Mouse (Mus musculus) embryonic fibroblast, embryonic 13.5 days (primary cell): Measurements from ENCODE around the gene Col27a1. TPM values are rescaled to one million over a fixed set of nuclear protein-coding genes. Genes with fewer than 3 reads are reported as not detected.

ENCODE experiments used
- H3K27ac ChIP-seq: 2 replicates; pipeline ENCODE4 v1.5.1; 2012; ENCODE audit warnings: low read length, control low read depth, inconsistent platforms; ENCODE audit not compliant: insufficient read depth
- H3K4me1 ChIP-seq: 2 replicates; pipeline ENCODE4 v1.6.1; 2011; ENCODE audit warnings: low read length; ENCODE audit not compliant: control insufficient read depth, insufficient read depth
- H3K4me3 ChIP-seq: 2 replicates; pipeline ENCODE4 v1.5.1; 2011; ENCODE audit warnings: mild to moderate bottlenecking, control low read depth, low read length; ENCODE audit not compliant: insufficient read depth
- CTCF ChIP-seq: IDR thresholded peaks from 2 replicates; pipeline ENCODE4 v1.5.1; 2011; ENCODE audit warnings: mild to moderate bottlenecking, control low read depth, low read length, moderate library complexity, borderline replicate concordance; ENCODE audit not compliant: insufficient read depth
- POLR2A ChIP-seq: IDR thresholded peaks from 2 replicates; pipeline ENCODE4 v1.6.1; 2011; ENCODE audit warnings: low read depth, mild to moderate bottlenecking, control low read depth, low read length, moderate library complexity
- polyA plus RNA-seq: library from polyadenylated mRNA; stranded (reverse); fragments of >200 nt; gene quantifications from 2 replicates; pipeline ENCODE4 v1.2.4, GENCODE M21; 2011; ENCODE audit warnings: low read depth; ENCODE audit not compliant: missing spikeins, insufficient read length

The Col27a1 gene
- polyA plus RNA-seq, 1 experiment, result 18.2 TPM

DNA sequence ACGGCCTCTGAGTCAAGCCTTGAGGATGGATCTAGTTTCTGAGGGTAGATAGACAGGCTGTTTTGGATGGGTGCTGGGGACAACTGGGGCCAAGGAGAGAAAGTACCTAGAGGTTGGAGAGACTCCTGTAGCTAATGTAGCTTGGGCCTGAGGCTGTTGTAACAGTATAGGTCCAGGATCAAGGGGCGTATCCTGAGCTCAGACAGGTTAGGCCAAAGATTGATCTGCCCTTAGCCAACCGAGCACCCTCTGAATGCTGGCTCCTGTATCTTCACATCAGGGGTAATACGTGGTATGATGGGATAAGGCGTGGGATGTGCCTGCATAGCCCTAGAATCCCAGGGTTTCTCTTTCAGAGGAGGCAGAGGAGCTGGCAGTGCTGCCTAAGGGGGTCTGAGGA lies 21.0 kb downstream of the Col27a1 start:
- TF ChIP-seq POLR2A (no peak), CTCF (no peak)
- Histone ChIP-seq H3K4me1 (peaks cover 15% of the 10 kb centered on the region), H3K27ac (no peak overlapping the region), H3K4me3 (no peak overlapping the region)

DNA sequence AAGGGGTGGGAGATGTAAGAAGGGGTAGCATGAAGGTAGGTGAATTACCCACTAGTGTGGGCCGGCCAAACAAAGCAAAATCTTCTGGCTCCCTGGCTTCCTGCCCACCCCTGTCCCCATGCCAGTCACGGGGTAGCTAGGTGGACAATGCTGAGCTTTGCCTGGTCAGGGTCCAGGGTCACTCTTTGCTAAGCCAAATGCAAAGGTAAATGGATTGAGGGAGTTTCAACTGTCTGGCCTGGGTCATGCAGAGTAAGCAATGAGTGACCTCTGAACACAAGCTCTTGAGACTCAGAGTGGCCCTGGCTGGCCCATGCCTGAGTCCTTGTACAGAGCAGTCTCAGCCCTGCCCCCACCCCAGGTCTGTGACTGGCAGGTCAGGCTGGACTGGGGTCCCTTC lies 22.4 kb downstream of the Col27a1 start:
- no peak for TF ChIP-seq POLR2A
- TF ChIP-seq CTCF, result no peak
- Histone ChIP-seq H3K4me3 (no peak overlapping the region), H3K27ac (no peak overlapping the region), H3K4me1 (peaks cover 10% of the 10 kb centered on the region)

DNA sequence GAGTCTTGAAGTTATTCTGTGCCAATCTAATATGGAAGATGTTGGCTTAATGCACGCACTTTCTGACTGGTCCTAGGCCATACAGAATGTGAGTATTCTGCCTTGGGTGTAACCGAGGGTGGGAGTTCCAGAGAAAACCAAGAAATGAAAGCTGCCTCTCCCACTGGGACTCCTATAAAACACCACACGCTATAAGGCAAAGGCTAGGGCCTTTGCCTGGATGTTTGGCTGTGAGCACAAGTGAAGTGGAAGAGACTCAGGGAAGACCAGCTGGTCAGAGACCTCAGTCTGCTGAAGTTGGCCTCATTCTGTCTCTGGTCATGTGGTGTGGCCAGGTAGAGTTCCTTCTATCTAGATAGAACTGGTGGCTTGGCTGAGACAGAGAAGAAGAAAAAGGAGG lies 23.4 kb downstream of the Col27a1 start:
- no peak for TF ChIP-seq POLR2A
- Histone ChIP-seq H3K27ac (no peak overlapping the region), H3K4me3 (no peak overlapping the region), H3K4me1 (peaks cover 10% of the 10 kb centered on the region)

DNA sequence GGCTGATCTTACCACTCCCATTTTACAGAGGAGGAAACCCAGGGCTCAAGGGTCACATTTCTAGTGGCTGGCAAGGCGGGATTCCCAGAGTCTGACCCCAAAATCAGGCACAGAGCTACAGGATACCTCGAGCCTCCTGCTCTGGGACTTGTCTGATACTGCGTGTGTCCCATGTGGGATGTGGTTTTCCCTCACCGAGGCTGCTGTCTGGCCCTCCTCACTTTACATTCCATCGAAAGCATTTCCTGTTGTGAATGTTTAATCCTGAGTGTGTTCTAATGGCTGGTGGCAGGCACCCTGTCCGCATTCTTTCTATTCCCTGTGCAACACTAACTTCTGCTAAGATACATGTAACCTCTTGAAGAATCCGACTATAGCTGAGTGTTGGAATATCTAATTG lies 24.3 kb downstream of the Col27a1 start:
- peak overlapping the region; percentile 51 for H3K27ac ChIP-seq

DNA sequence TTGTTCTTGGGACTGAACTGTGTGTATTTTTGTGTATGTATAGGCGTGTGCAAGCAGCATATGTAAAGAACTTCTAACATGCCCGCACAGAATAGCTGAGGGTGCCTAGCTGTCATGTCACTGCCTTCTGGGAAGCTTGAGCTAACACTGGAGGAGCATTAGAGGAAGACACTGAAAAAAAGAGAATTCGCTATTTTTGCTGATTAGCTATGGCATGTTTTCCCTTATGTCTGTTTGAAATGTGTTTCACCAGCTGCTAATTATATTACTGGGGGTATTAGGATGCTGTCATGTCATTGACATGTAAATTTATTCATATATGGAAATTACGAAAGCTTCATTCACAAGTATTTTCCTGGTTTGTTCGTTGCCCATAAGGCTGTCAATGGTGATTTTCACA lies 24.9 kb downstream of the Col27a1 start:
- Histone ChIP-seq H3K4me1 (peaks cover 10% of the 10 kb centered on the region), H3K27ac (peak overlapping the region; percentile 22; the same call in 1 of the 2 replicates), H3K4me3 (no peak overlapping the region)
- no peak for TF ChIP-seq CTCF
- TF ChIP-seq POLR2A, result no peak

More for the DNA sequence above, 24.3 kb downstream of the Col27a1 start:
- peaks cover 10% of the 10 kb centered on the region for H3K4me1 ChIP-seq
- H3K4me3 ChIP-seq, result no peak overlapping the region
- TF ChIP-seq POLR2A (no peak), CTCF (no peak)

DNA sequence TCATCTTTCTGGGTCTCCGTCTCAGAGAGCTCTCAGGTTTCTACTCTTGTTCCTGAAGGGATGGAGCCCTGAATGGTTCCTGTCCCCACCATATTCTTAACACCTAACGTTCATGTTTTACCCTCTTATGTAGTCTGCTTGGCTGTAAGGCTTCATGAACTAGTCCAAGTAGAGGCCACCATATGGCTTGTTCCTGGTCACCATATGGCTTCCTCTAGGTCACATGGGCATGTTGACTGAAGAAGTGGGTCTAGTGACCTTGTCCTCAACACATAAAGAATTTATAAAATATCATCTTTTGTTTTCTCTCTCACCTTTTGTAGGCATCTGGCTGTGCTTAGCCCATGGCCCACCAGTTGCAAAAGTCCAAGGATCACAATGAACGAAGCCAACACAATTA lies 27.2 kb downstream of the Col27a1 start:
- H3K27ac ChIP-seq, result no peak overlapping the region
- TF ChIP-seq POLR2A (no peak), CTCF (no peak)

DNA sequence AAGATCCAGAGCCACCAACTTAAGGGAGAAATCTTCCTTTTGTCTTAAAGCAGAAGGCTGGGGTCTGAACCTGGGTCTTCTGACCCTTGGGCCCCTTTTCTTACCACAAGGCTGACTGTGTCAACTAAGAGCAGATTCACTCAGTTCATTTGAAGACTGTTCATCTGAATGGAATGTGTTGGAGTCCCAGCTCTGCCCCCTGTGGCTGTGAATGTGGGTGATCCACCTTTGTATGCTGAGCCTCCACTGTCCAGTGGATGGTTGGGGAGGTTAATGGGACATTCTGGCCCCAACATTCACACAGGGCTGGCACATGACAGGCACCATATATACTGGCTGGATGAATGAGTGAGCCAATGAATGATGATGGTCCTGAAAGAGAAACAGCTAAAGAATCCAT lies 34.2 kb downstream of the Col27a1 start:
- no peak overlapping the region for H3K4me3 ChIP-seq
- H3K4me1 ChIP-seq, result peaks cover 5% of the 10 kb centered on the region
- no peak overlapping the region for H3K27ac ChIP-seq
- TF ChIP-seq CTCF (no peak), POLR2A (no peak)

More for the DNA sequence above, 27.2 kb downstream of the Col27a1 start:
- Histone ChIP-seq H3K4me3 (no peak overlapping the region), H3K4me1 (peaks cover 10% of the 10 kb centered on the region)

DNA sequence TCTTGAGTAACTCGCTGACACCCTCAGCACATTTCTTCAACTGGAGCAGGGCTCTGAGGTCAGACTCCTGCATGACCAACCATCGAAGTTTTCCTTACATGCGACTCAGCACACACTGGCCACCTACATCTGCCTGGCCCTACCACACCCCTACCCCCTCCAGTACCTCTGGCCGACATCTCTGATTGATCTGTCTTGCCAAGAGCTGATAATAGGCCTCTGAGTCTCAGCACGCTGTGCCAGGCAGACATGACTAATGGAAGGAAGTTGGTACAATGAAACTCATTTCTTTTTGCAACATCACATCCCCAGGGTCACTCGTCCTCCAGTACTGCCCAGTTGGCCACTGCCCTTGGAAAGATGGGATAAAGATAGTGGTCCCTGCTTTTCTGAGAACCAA lies 35.1 kb downstream of the Col27a1 start:
- Histone ChIP-seq H3K4me1 (peaks cover 5% of the 10 kb centered on the region), H3K4me3 (no peak overlapping the region), H3K27ac (no peak overlapping the region)
- TF ChIP-seq CTCF, result no peak
- no peak for TF ChIP-seq POLR2A

DNA sequence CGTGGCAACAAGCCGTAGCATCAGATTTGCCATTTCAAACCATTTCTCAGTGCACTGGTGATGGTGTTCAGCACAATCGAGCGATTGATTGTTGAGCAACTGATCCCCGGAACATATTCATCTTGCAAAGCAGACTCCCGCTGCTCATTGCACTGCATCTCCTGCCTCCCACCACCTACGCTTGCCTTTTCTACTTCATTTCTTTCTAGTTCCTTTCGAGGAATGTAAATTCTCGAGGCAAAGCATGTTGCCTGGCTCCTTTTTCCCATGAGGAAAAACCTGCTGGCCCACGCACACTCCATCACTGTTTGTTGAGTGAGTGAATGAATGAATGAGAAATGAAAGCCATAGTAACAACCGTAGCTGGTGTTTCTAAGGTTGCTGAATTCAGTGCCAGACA lies 38.0 kb downstream of the Col27a1 start:
- TF ChIP-seq CTCF (no peak), POLR2A (no peak)
- H3K27ac ChIP-seq, result no peak overlapping the region
- H3K4me3 ChIP-seq, result no peak overlapping the region
- peaks cover 5% of the 10 kb centered on the region for H3K4me1 ChIP-seq

DNA sequence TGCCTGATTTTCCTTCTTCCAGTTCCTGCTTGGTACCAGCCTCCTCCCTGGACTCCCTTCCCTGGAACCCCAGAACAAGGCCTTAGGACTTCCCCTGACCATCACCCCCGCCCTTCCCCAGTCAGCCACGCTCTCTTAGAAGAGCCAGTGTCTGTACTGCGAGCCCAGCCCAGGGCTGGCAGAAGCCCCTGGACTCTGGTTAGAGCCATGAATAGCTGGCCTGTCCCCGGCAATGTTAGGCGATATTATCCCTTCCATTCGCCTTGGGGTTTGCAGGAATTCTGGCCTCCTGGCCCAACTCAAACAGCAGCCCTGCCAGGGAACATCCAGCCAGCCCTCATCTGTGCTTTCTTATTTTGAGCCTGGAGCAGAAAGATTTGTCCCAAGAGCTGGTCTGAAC lies 39.9 kb downstream of the Col27a1 start:
- Histone ChIP-seq H3K4me1 (no peaks in the 10 kb centered on the region), H3K4me3 (no peak overlapping the region), H3K27ac (no peak overlapping the region)
- TF ChIP-seq CTCF, result no peak
- no peak for TF ChIP-seq POLR2A

DNA sequence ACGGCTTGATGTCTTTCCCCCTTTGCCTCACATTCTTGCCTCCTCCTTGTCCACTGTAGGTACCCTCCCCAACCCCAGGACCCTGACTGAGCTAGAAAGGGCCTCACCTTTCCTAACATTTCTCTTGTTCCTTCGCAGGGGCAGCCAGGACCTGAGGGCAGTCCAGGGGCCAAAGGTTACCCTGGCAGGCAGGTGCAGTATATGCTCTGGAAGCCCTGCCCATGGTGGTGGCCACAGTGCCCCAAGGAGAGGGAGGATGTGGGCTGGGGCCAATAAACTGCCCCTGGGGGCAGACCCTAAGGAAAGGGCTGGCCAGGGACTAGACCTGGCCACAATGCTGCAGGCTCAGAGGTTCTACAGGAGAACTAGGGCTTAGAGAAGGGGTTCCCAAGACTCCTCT lies 40.3 kb downstream of the Col27a1 start:
- TF ChIP-seq CTCF (no peak), POLR2A (no peak)
- Histone ChIP-seq H3K4me1 (no peaks in the 10 kb centered on the region), H3K27ac (no peak overlapping the region), H3K4me3 (no peak overlapping the region)

DNA sequence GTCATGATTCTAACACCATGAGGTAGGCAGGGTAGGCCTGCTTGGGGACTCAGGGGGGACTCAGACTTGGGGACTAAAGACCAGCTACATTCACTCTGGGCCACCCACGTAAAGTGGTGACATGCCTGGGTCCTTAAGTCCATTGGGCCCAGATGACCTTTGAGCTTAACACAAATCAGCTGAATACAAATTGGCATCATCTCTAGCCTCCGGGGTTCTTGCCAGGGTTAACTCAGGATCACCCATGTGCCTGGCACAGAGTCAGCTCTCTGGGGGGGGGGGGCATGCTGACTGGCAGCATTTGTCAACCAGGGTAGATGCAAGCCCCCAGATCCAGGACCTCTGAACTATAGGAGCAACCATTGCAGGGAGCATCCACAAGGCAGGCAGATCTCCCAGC lies 42.6 kb downstream of the Col27a1 start:
- Histone ChIP-seq H3K4me3 (no peak overlapping the region), H3K4me1 (no peaks in the 10 kb centered on the region), H3K27ac (no peak overlapping the region)
- TF ChIP-seq CTCF (no peak), POLR2A (no peak)
